Mouse (Mus musculus) naive thymus-derived CD4-positive, alpha-beta T cell, adult 2 months (primary cell): ENCODE results near the gene Esm1.
A peak's percentile ranks its signal among the peaks of the same experiment; 100 is the strongest.
"Not testable (repeated sequence)": the region's sequence is repeated elsewhere in the genome, so short reads cannot be mapped to it uniquely, and the experiment has no call there.

Experiments
- DNase-seq: peaks from one replicate; pipeline ENCODE4 v3.0.0-alpha.2; 2011; ENCODE audit warnings: low read depth

Gene Esm1

GRCm38 (mm10) chr13:113227666-113228463, 18.4 kb downstream of the Esm1 start:
- DNase-seq, result peak; percentile 17

- peak; percentile 32 for DNase-seq
These were observed 32.7 kb downstream of the Esm1 start for GRCm38 (mm10) chr13:113242129-113242528.

- no peak for DNase-seq
These were observed 35.6 kb downstream of the Esm1 start for GRCm38 (mm10) chr13:113245025-113245424.

- DNase-seq, result not testable (repeated sequence)
These were observed 43.1 kb downstream of the Esm1 start for GRCm38 (mm10) chr13:113252580-113252979.

- no peak for DNase-seq
These were observed 47.3 kb downstream of the Esm1 start for GRCm38 (mm10) chr13:113256766-113257165.

GRCm38 (mm10) chr13:113257190-113257589, 47.7 kb downstream of the Esm1 start:
- no peak for DNase-seq

- no peak for DNase-seq
These were observed 49.8 kb downstream of the Esm1 start for GRCm38 (mm10) chr13:113259237-113259636.

- no peak for DNase-seq
These were observed 53.4 kb downstream of the Esm1 start for GRCm38 (mm10) chr13:113262822-113263221.

- DNase-seq, result peak; percentile 52
These were observed 55.8 kb downstream of the Esm1 start for GRCm38 (mm10) chr13:113265257-113265656.

- peak; percentile 78 for DNase-seq
These were observed 57.1 kb downstream of the Esm1 start for GRCm38 (mm10) chr13:113266495-113266951.

GRCm38 (mm10) chr13:113267204-113267603, 57.7 kb downstream of the Esm1 start:
- DNase-seq, result no peak
